Mouse (Mus musculus): Measurements from ENCODE around the gene Fxyd4. TPM values are rescaled to one million over a fixed set of nuclear protein-coding genes. Genes with fewer than 3 reads are reported as not detected.

The Fxyd4 gene
- total RNA-seq (2021) = not detected in 2 replicates
- long read RNA-seq, experiment 1, partial matches to known transcripts = 0 of 1 reads
- long read RNA-seq, experiment 1, other reads (novel, unspliced or antisense) = 1 of 1 reads
- long read RNA-seq, experiment 2 = 0 reads

DNA sequence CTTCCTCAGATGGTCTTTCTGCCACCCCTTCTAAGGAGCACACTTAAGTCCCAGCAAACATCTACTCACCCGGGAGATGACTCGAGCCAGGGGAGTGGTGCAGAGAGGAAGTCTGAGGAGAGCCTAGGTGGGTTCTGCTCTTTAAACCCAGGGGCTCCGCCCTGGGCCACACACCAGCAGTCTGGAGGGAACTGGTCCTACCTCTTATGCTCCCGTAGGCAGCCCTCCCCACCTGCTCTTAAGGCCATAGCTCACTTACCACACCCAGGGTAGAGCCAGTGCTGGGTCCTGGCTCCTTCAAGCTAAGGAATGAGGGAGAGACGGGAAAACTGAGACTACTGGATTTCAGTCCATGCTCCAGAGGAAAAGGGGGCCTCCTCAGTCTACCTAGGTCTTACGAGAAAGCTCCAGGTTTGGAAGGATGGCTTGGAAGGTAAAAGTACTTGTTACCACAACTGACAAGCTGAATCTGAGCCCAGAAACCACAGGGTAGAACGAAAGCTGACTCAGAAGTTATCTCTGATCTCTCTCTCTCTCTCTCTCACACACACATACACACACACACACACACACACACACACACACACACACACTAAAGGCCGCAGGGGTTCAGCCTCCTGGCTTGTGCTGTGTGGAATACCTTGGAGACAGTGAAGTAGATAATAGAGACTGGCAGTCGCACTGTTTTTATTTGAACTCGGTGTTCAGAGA lies at the start of gene Fxyd4:
TSS of gene Fxyd4 (minus strand) at position 471 of the 711 bp plus-strand sequence.
- no peak for DNase-seq

DNA sequence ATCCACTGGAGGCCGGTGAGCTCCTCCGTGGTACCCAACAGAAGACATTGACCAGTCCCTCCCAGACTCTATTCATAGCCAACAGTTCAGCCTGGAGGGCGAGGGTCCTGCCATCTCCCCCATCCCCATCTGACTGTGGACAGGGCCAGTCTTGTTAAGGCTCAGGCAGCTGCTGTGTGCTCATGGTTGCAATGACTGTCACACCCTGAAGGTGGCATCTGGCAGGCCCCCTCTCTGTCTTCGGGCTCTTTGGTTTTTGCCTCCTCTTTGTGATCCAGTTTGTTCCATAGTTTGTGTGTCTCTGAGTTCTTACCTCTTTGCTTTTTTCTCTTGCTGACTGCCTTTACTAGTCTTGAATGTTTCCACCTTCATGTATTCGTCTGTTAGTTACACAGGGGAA lies 49.7 kb upstream of the Fxyd4 start:
- DNase-seq = no peak

DNA sequence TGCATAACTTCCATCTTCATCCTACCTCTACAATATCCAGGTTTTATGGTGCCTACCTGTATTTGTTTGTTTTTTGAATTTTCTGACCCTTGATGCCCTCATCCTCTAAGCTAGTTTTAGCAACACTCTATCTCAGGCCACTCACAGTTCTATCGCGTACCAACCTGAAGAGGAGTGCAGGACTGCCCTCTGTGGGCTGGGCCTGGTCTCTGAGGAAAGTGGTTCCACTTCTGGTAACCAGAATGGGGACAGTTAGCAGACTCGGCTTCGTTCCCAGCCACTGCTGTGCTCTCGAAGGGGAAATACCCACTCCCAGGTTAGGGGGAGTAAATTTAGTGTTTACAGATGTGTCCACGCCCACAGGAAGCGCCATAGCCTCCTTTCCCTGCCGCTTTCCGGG lies 29.2 kb upstream of the Fxyd4 start:
- DNase-seq = no peak

DNA sequence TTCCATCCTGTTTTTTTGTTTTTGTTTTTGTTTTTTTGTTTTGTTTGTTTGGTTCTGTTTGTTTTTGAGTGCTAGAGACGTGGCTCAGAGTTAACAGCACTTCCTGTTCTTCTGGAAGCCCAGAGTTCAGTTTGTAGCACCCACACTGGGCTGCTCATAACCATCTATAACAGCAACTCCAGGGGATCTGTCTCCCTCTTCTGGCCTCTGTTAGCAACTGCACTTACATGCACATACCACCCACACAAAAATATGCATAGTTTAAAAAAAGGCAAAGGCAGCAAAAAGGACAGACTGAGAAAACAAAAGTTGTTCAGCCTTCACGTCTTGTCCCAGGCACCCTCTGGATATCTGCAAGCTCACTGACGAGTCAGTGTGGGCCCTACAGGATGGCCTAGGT lies 25.7 kb upstream of the Fxyd4 start:
- no peak for DNase-seq

DNA sequence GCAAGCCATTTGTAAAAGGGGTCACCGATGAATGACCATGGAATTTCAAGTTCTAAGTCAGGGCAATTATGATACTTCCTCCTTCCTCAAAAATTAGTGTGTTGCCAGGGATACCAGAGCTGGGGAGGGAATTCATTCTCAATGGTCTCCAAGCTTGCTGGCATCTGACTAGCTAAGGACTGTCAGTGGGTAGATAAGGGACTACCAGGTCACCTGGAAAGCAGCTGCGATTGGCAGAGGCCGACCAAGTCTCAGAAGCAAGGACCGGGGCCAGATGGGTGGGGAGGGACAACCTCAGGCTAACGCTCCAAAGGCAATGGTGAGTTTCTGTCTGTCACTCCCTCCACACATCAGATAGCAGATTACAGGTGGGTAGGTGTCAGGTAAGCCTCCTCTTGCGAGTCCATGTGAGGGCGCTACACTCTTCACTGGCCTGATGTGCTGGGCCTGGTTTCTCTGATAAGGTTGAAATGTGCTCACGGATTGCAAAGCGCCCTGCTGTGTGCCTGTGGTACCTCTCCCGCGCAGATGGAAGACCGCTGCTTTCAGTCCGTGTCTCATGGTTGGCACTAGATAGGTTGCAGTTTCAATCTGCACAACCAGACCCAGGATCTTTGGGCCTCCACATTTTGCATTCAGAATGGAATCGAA lies 19.5 kb upstream of the Fxyd4 start:
- no peak for DNase-seq

DNA sequence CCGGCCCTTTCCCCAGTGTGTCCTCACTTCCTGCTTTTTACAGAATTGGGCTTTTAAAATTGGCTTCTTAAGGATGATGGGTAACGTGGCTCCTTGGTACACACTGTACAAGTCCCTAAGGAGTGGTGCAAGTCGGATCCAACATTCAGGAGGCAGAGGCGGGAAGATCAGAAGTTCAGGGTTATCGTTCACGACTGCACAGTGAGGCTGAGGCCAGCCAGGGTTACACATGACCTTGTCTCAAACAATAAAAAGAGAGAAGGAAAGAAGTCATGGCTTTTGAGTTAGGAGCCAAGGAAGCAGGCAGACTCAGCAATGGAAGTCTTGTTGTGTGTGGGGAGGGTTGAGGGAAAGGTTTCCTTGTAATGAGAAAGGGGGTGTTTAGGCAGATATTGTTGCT lies 18.7 kb upstream of the Fxyd4 start:
- peak; percentile 40 for DNase-seq

DNA sequence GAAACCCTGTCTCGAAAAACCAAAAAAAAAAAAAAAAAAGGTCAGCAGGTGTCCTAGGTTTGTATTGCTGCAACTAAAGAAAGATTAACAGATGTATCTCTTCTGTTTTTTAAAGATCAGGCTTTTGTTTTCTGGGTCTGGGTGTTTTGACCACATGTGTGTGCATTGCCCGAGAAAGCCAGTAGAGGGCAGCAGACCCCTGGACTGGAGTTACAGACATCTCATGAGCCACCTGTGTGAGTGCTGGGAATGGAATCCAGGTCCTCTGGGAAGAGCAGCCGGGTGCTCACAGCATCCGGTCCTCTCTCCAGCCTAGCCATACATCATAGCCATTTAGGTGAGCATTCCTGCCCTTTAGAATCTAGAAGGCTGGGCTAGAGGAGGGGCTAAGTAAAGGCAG lies 14.8 kb upstream of the Fxyd4 start:
- DNase-seq = no peak

DNA sequence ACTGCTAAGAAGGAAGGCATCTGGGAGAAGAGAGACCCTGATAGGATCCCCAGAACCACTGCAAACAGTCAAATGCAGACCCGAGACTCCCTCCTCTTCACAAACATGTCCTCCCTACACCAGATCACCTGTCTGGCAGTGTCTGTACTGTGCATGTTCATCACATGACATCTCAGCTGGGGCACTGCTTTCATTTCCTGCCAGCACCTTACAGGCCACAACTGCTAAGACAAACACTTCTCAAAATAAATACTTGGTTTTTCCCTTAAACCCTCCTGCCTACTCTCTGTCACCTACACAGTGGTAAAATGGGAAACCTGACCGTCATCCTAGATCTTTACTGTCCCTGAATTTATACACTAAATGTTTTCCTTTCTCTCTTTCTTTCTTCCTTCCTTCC lies 6.4 kb upstream of the Fxyd4 start:
- DNase-seq = no peak

DNA sequence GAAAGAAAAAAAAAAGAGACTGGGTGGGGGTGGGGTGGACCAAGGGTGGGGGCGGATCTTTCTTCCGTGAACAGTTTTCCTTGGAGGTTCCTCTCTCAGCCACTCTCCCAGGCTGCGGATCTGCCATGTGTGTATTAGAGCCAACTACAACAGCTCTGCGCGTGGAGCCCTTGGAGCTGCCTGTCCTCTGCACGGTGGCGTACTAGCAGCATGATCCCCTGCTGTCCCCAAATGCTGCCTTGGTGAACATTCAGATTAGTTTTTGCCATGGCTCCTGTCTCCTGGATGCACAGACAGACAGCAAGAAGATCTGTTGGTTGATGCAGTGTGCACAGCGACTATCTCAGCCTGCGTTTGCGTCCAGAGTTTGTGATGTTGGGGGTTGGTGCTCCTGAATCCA lies 5.3 kb upstream of the Fxyd4 start:
- DNase-seq = no peak

DNA sequence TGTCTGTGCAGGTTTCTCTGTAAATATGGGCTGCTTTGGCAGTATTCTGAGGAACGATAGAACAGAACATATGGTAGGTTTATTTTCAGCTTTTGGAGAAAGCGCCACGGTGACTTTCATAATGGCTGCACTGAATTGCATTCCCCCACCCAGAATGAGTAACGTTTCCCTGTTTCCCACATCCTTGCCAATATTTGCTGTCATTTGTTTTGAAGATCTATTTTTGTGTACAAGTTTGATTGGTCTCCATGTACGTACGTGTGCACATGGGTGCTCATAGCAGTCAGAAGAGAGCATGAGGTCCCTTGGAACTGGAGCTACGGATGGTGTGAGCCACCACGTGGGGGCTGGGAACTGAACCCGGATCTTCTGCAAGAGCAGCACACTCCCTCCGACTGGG lies 1.5 kb upstream of the Fxyd4 start:
- no peak for DNase-seq

DNA sequence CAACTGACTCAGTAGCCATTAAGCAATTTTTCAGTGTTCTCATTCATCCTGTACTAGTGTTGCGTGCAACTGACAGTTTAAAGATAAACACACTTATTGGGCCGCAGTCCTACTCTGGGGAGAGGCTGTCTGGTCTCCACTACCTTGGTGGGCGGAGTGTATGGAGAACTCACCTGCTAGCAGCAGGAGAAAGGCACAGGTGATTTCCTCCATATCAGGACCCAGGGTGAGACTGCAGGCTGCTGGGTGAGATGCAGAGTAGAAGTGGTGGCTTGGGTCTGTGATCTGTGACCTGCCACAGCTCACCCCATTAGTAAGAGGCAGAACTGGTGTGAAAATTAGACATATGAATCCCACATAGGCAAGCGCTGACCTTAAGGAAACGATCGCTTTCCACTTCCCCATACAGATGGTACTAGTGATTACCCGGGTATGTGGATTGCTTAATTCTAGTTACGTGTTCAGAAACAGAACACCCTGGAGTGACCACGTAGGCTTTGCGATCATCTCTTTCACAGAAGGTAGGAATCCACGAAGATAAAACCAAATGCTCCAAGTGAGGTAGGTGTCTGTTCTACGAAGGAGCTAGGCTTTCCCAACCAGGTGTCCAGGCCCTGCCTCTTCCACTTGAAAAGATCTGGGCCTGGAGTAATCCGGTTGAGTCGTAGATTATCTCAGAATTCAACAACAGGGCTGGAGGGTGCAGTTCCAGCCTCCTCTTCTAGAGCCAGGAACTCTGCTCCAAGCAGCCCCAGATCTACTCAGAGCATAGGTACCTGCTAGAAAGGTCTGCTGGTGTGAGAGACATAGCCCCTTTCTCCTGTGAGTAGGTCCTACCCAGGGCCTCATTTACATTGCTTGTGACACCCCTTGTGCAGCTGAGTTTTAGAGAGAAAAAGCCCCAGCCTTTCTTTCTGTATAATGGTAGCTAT lies 1.5 kb downstream of the Fxyd4 start:
- DNase-seq = no peak

DNA sequence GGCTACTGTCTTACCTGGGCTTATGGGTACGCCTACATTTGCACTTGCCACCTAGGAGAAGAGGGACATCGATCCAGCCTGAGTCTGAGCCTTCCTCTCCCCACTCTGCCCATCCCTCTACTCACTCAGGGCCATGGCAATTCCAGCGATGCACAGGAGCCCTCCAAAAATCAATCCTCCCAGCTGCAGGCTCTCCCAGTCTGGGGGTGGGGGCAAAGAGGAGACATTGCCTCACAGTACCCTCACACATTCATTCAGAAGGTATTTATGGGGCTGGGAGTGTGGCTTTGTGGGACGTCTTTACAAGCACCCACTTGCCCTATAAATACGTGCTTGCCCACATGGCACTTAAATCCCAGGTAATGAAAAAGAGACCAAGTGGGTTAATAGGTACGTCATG lies 3.2 kb downstream of the Fxyd4 start:
- DNase-seq = no peak

DNA sequence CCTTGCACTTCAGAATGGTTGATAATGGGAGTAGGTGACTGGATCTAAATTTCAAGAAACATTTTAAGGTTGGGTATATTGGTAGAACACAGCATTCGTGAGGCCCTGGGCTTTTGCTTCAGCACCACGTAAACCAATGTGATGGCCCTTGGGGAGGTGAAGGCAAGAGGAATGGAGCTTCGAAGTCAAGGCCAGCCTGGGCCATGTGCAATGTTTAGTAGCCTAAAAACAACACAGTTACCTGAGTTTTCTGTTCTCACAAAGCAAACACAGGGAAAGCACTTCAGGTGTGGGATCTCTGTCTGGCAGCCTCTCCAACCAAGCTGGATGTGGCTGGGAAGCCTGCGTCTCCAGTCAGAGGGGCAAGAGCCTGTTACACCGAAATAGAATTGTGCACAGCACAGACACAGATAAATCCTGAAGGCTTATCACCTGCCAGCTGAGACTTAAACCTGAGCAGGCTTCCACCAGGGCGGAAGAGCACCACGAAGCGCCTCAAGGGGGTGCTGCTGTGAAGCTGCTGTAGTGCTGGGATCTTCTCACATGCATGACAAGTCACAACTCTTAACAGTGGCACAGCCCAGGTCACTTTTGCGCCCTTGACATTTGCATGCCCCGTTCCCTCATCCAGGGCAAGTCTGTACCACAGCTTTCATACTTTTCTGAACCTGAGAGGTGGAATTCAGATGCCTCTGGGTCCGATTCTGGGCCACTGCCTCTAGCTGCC lies 5.0 kb downstream of the Fxyd4 start:
- peak; percentile 69 for DNase-seq

DNA sequence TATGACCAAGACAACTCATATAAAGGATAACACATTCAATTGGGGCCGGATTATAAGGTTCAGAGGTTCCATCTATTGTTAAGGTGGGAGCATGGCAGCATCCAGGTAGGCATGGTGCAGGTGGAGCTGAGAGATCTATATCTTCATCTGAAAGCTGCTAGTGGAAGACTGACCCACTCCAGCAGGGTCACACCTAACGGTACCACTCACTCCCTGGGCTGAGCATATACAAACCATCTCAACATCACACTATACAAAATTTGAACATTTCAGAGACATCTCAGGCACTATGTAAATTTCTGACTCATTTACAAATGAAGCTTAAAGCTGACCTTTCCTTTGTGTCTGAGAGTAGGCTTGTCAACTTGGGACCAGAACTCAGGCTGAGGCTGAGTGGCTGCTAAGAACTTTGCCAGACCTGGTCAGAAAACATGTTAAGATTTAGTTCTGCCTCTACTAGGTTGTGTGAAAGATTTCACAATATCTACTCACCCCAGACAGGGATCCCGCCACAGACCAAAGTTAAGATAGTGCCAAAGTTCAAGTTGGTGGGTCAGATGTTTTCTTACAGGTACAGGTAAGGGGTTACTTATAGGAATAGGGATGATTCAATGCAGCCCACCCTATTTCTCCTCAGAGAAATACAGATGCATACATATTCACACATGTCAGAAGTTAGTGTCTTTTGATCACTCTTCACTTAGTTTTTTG lies 7.4 kb downstream of the Fxyd4 start:
- DNase-seq = no peak

DNA sequence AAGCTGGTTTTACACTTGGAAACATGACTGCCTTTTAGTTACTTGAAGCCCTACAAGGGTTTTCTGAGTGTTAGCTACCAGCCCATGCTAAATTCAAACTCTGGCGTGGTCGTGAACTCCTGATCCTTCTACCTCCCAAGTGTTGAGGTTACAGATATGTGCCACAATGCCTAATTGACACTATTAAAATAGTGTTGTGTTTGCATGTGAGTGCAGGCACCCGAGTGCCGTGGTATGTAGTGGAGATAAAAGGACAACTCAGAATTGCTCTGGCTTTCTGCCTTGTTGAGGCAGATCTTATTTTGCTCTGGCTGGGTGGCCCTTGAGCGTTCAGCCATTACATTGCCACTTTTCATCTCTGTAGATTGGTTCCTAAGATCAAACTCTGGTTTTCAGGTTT lies 8.7 kb downstream of the Fxyd4 start:
- no peak for DNase-seq

DNA sequence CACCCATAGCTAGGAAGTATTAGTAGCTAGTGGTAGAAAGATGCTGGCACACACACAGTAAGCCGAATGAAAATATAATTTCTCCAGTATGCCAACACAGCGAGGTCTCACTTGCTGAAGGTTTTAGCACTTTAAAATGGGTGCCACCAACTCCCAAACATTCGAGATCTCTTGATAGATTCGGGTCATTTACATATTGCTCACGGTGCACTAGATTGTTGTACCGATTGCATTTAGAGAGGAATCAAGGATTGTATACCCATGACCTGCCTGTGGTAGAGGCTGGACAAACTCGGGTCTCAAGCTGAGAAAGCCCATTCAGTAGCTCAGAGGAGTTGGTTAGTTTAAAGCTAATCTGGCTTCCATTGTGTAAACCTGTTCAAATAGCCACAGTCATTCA lies 9.5 kb downstream of the Fxyd4 start:
- no peak for DNase-seq

DNA sequence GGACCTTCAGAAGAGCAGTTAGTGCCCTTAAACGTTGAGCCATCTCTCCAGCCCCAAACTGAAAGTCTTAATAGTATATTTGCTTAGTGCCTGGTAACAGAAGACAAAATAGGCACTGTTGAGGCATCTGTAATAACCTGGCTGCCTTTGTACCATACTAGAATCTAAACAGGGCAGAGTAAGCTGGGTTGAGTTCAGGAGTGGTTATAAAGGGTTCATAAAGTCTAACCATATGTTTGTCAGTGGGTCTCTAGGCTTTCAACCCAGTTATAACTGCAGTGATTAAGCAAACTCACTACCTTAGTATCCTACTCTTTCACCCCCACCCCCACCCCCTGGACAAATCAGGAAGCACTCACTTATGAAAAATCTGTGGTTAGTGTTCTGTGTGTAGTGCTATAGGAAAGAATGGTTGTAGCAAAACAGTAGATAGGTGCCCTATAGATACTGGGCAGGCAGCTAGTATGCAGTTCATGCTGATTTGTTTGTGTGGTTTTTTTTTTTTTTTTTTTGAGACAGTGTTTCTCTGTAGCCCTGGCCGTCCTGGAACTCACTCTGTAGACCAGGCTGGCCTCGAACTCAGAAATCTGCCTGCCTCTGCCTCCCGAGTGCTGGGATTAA lies 10.5 kb downstream of the Fxyd4 start:
- DNase-seq = no peak

DNA sequence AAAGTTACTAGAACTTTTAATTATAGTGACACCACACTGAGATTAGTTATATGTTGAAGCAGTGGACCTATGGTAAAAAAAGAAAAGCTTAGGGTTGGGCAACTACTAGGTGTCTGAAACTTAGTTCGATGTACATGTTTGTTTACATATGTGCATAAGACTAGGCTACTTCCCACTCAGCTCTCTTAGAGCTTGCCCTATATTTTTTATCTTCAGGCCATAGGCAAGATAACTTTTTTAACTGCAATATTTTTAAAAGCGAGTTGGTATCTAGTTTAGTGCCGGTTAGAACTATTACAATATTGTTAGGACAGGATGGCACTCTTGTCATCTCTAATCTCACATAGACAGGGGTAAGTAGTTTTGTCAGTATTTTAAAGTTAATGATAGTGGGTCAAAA lies 15.5 kb downstream of the Fxyd4 start:
- no peak for DNase-seq

DNA sequence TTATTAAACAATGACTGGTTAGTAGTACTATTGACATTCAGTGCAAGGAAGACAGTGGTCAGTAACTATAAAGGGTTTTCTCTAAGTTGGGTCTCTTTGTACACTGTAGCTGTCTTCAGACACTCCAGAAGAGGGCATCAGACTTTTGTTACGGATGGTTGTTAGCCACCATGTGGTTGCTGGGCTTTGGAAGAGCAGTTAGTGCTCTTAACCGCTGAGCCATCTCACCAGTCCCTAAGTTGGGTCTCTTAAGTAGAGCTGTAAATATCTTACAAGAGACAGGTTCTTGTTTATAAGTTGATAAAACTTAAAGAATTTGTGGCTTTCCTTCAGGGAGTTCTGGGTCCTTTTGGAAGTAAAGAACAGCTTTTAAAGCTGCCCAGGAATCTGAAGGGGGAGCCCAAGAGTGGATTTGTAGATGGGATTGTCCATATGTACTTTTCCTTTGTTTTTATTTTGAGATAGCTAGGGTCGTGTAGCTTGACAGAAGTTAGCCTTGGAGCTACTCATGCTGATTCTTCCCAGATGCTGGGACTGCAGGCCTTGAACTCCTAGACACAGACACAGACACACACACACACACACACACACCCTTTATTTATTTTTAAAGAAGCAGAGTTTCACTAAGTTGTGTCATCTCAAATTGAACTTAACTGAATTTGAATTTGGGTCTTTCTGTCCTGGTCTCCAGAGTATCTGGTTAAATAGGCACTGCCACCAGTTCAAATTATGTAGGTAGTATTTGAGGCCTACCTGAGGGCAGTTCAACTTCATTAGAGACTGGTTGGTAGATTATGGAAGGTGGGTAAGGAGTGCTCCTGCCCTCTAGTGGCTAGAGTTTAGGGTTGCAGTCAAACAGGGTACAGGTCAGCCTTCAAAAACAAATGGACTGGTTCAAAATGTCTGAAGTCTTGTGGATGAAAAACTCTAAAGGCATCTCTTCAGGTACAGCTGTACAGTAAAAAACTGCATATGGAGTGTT lies 16.5 kb downstream of the Fxyd4 start:
- peak; percentile 64 for DNase-seq

DNA sequence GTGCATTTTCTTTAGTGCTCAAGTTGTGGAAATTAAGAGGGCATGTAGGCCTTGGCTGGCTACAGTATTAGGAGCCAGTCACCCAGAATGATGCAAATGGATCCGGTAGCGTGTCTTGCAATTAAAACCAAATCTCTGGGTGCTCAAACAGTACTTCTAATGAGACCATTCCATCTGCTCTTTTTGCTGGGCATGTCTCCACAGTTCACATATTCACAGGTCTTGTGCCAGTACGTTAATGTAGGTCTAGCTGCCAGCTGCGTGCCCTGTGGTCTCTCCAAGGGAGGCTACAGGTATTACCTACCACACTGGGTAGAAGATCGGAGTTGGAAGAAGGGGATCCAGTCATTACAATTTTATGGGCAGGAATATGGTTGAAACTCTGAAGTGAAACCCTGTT lies 19.4 kb downstream of the Fxyd4 start:
- DNase-seq = no peak

All from adrenal gland, postnatal 14 days (tissue).